Mouse (Mus musculus): Measurements from ENCODE around the gene Camta2.
A peak's percentile ranks its signal among the peaks of the same experiment; 100 is the strongest.

The Camta2 gene

DNA sequence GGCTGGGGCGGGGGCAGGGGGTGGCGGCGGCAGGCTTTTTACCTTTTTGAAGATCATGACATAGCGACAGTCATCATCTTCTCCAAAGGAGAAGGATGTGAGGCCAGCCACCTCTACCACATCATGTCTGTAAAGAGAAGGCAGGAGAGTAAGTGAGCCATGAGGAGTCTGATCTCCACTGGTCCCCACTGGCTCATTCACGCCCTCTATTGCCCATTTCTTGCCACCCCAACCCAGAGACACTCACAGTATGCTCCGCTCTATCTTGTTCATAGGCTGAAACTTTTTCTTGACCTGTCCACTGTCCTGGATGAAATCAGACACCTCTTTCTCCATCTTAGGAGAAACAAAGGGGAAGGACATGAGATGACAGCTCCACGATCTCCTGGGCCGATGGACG, 23.2 kb downstream of the Camta2 start:
- DNase-seq (ENCODE audit: low read depth, low spot score), result no peak

GRCm38 (mm10) chr11:70663957-70664356, 23.9 kb downstream of the Camta2 start:
- DNase-seq (ENCODE audit: low read depth, low spot score), result no peak

- no peak for DNase-seq (ENCODE audit: low read depth, low spot score)
Measured at GRCm38 (mm10) chr11:70663101-70663500, 24.8 kb downstream of the Camta2 start.

DNA sequence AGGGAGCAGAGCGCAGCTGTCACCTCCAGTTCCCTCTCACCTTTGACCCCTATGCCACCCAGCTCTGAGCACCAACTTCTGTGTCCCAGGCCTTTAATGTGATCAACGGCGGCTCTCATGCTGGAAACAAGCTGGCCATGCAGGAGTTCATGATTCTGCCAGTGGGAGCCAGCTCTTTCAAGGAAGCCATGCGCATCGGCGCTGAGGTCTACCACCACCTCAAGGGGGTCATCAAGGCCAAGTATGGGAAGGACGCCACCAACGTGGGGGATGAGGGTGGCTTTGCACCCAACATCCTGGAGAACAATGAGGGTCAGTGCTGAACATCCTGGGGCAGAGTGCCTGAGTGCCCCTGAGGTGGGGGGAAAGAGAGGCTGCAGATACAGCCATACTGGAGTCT, 27.3 kb downstream of the Camta2 start:
- DNase-seq (ENCODE audit: low read depth, low spot score), result no peak

DNA sequence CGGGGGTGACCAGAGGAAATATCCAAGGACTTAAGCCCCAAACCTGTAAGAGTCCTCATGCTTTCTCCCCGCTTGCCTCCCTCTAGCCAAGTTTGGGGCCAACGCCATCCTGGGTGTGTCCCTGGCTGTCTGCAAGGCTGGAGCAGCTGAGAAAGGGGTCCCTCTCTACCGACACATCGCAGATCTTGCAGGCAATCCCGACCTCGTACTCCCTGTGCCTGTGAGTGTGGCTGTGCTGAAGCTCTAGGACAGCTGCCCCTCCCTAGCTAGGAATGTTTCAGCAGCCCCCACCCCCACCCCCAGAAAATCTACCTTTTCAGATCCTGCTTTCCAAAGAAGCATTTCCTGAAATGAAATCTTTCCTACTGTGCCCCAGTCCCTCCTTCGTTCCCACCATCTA, 29.0 kb downstream of the Camta2 start:
- DNase-seq (ENCODE audit: low read depth, low spot score), result peak; percentile 87

- DNase-seq (ENCODE audit: low read depth, low spot score), result no peak
Measured at GRCm38 (mm10) chr11:70658521-70658920, 29.4 kb downstream of the Camta2 start.

DNA sequence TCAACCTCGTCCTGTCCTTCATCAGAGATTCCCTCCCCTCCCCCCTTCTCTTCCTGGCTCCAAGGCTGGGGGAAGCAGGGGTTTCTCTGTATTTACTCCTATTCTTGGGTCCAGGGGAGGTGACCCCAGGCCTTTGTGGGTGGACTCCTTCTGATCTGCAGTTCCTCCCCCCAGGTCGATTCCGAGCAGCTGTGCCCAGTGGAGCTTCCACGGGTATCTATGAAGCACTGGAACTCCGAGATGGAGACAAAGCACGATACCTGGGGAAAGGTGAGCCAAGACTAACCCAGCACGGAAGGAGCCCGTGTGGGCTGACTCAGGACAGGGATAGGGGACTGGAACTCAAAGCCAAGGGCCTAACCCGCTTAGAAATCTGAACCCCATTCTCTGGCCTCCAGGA, 29.9 kb downstream of the Camta2 start:
- DNase-seq (ENCODE audit: low read depth, low spot score), result no peak

GRCm38 (mm10) chr11:70657573-70657972, 30.3 kb downstream of the Camta2 start:
- no peak for DNase-seq (ENCODE audit: low read depth, low spot score)

GRCm38 (mm10) chr11:70656964-70657363, 30.9 kb downstream of the Camta2 start, which contains the start of gene Eno3:
Gene Eno3 (plus strand): TSS chr11:70657202.
- no peak for DNase-seq (ENCODE audit: low read depth, low spot score)

GRCm38 (mm10) chr11:70656456-70656927, 31.4 kb downstream of the Camta2 start:
- DNase-seq (ENCODE audit: low read depth, low spot score), result no peak

DNA sequence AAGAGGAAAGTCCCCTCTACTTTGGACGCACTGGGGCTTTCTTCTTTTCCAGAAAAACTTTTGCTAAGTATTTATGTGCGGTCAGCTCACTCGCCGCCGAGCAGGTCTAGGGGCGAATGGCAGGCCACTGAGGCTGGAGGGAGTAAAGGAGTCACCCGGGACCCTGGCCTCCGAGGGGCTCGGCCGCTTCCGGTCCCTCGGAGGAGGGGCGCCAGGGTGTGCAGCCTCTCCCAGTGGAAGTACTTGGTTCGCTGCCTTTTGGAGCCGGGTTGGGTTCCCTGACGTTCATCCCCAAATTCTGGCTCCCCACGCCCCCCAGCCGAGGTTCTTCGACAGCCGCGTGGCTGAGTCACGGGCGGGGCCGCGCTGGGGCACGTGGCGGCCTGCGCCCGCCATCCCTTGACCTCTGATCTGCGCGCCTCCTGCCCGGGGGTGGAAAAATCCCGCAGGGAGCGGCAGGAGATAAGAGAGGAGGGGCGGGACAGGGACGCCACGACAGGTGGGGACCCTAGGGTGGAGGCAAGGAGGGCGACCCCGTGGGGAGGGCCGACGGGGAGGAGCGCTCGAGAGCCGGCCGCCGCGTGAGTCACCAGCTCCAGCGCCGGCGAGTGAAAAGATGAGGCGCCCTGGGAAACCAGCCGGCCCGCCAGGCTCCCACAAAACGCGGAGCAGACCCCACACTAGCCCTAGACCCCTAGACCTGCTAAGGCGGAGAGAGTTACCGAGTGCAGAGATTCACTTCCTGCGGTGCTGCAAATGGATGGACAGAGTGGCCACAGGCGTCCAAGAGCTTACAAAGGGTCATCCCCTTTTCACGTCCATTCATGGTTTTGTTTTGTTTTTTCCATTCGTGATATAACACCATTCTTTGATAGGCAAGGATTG, 32.1 kb downstream of the Camta2 start:
- peak; percentile 92 for DNase-seq (ENCODE audit: low read depth, low spot score)

- DNase-seq (ENCODE audit: low read depth, low spot score), result peak; percentile 86
Measured at GRCm38 (mm10) chr11:70654923-70655570, 32.9 kb downstream of the Camta2 start.

DNA sequence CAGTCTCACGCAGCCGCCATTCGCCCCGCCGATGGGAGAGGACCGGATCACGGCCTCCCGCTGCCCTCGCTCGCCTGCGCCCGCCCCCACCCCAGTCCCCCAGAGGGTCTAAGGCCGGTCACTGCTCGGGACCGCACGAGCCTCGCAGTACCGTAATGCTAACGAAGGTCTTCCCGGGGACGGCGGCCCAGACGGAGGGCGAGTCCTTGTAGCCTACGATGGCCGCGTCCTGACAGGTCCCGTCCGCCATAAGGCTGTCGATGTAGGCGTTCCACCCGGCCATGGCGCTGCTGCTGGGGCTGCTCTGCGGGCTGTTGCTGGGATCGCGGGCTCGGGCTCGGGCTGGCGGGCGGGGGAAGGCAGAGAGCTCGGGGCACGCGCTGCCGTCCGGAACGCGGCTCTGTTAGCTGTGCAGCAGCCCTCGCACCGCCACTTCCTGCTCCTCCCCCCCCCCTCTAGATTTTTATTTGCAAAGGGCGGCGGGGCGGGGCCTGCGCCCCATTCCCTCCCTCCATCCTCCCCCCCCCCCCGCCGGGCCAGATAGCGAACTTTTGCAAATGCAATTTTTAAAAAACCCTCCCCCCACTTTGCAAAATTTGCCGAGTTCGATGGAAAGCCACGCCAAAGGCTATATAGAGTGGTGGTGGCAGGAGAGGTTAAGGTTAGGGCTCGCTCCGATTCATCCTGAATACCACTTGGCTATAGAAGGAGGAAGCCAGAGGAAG, 33.5 kb downstream of the Camta2 start, which contains the start of gene Pfn1:
Pfn1 (minus strand) TSS at position 447 of the 725 bp plus-strand sequence.
- DNase-seq (ENCODE audit: low read depth, low spot score), result peak; percentile 84

DNA sequence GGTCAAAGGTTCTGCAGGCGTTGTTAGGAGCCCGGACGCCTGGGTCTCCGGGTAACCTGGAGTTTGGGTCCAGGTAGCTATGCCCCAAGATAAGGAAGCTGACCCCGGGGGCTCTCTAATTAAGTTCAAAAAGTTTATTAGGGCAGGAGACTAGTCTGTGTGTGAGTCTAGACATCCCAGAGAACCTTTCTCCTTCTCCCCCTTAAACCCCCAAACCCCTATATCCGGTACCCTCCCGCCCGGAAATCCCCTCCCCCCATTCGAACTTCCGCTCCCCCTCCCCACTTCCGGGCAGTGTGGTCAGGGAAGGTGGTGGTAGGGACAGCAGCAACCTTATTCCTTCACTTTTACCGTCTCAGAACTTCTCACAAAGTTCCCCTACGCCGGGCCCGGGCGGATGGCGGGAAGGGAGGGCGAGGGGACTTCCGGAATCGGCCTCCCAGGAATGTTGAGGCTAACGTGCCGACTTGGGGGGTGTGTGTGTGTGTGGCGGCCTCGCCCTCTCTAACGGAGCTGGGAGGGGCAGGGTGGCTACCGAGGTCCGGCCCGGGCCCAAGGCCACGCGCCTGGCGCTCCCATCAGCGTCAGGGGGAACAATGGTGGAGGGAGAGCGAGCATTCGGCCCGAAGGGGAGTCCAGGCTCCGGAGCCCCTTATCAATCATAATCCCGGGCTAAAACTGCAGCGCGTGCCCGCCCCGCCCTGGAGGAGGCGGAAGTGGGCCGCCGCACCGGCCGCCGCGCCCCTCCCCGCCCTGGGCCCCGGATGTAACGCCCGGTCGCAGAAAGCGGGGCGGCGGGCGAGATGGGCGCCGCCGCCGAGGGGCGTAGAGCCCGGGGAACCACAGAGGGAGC, 34.3 kb downstream of the Camta2 start:
- DNase-seq (ENCODE audit: low read depth, low spot score), result peak; percentile 81

DNA sequence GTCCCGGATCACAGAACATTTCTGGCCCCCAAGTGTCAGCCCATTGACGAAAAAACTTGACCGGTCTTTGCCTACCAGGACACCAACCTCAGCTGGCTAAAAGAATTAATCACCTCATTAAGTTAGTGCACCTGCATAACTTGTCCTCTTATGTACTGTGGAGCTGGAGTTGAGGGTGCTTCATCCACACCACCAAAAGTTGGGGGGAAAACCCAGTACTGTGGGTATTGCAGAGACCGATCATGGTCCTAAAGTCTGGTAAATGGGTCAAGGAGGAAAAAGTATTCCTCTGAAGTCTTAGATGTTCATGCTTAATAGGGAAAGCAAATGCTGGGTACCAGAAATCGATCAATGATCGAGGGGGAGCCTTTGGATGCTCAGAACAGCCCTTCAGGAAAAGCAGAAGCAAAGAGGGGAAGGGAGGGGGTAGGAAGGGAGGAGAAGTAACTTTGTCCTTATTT, 35.0 kb downstream of the Camta2 start:
- no peak for DNase-seq (ENCODE audit: low read depth, low spot score)

GRCm38 (mm10) chr11:70652029-70652883, 35.6 kb downstream of the Camta2 start:
- no peak for DNase-seq (ENCODE audit: low read depth, low spot score)

DNA sequence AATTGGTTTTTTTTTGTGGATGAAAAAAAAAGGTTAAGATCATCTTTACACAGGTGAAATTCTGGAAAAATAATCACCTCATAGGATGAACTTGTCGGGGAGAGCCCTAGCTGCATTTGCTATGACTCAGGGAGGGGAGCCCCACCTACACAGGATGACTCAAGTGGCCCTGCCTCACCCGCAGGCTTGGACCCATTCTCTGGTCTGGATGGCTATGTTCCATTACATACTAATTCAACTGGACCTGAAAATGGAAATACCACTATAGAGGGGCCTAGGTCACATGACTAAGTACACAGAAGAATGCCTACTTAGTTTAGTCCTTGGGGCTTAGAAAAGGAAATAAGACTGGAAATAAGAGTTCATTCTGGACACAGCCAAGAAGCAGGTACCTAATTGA, 36.5 kb downstream of the Camta2 start:
- no peak for DNase-seq (ENCODE audit: low read depth, low spot score)

GRCm38 (mm10) chr11:70650322-70651175, 37.4 kb downstream of the Camta2 start:
- DNase-seq (ENCODE audit: low read depth, low spot score), result peak; percentile 78

DNA sequence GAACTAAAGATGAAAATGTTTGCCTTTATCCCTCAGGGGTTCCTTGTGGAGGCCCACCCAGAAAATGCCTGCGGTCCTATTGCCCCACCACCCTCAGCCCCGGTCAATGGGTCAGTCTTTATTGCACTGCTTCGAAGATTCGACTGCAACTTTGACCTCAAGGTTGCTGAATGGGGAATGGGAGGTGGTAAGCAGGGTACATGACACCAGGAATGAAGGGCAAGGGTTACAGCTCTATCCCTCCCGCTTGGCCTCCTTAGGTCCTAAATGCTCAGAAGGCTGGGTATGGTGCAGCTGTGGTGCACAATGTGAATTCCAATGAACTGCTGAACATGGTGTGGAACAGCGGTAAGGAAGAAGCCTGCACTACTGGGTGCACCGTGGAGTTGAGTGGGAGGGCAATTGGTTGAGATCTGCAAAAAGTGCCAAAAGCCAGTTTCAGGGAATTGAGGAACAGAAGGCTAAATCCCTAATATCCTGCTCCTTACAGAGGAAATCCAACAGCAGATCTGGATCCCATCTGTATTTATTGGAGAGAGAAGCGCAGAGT, 38.6 kb downstream of the Camta2 start:
- no peak for DNase-seq (ENCODE audit: low read depth, low spot score)

Measured in R1 (cell line).